Mouse (Mus musculus): ENCODE results near the gene Ccnt1.

- TF ChIP-seq POLR2A (IDR thresholded peaks at IDR 0.05; ENCODE audit: insufficient read depth, low read depth, low read length): no peak
- no peak for TF ChIP-seq CTCF (IDR thresholded peaks at IDR 0.05; ENCODE audit: insufficient read depth, low read depth, low read length)
These were observed 29.7 kb downstream of the Ccnt1 start for GRCm38 (mm10) chr15:98541064-98541463.
